Mouse (Mus musculus): Measurements from ENCODE around the gene Nr2c2ap.

- TF ChIP-seq POLR2A (IDR thresholded peaks at IDR 0.05; ENCODE audit: borderline replicate concordance, low read depth, low read length), result no peak
- no peak for TF ChIP-seq CTCF (IDR thresholded peaks at IDR 0.05; ENCODE audit: low read depth, low read length)
Measured at GRCm38 (mm10) chr8:70086151-70086550, 45.0 kb upstream of the Nr2c2ap start.
